Mouse (Mus musculus): Measurements from ENCODE around the gene Rnf111.

Gene Rnf111

DNA sequence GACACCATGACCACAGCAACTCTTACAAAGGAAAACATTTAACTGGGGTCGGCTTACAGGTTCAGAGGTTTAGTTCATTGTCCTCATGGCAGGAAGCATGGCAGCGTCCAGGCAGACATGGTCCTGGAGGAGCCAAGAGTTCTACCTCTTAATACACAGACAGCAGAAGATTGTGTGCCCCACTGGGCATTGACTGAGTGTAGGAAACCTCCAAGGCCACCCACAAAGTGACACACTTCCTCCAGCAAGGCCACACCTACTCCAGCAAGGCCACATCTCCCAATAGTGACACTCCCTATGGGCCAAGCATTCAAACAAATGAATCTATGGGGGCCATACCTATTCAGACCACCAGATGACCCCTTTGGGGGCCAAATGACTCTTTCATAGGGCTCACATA lies 107.4 kb downstream of the Rnf111 start:
- no peak for DNase-seq (ENCODE audit: low spot score in 2 of 2)

- peak in 1 of 2 experiments; percentile 33 for DNase-seq (ENCODE audit: low spot score in 2 of 2)
Measured at GRCm38 (mm10) chr9:70395617-70396016, 107.9 kb downstream of the Rnf111 start.

DNA sequence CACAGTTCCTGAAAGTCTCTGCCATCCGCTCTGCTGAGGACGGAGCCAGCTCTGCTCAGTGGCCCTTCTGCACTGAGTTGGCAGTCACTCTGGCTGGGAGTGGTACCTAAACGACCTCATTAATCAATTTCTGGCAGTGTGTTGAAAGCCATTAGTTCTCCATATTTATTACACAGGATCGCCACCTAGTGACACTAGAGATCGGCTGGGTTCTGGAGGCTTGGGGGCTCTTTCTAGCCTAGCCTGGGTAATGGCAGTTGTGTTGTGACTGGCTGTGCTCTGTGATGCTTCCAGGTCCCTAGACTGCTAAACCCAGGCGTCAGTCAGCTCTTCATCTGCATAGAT lies 111.0 kb downstream of the Rnf111 start:
- peak; percentile 59 to 62 for DNase-seq (ENCODE audit: low spot score in 2 of 2)

- no peak for DNase-seq (ENCODE audit: low spot score in 2 of 2)
Measured at GRCm38 (mm10) chr9:70391660-70392562, 111.6 kb downstream of the Rnf111 start.

- DNase-seq (ENCODE audit: low spot score in 2 of 2), result no peak
Measured at GRCm38 (mm10) chr9:70391042-70391441, 112.5 kb downstream of the Rnf111 start.

- DNase-seq (ENCODE audit: low spot score in 2 of 2), result no peak
Measured at GRCm38 (mm10) chr9:70389548-70389947, 114.0 kb downstream of the Rnf111 start.

DNA sequence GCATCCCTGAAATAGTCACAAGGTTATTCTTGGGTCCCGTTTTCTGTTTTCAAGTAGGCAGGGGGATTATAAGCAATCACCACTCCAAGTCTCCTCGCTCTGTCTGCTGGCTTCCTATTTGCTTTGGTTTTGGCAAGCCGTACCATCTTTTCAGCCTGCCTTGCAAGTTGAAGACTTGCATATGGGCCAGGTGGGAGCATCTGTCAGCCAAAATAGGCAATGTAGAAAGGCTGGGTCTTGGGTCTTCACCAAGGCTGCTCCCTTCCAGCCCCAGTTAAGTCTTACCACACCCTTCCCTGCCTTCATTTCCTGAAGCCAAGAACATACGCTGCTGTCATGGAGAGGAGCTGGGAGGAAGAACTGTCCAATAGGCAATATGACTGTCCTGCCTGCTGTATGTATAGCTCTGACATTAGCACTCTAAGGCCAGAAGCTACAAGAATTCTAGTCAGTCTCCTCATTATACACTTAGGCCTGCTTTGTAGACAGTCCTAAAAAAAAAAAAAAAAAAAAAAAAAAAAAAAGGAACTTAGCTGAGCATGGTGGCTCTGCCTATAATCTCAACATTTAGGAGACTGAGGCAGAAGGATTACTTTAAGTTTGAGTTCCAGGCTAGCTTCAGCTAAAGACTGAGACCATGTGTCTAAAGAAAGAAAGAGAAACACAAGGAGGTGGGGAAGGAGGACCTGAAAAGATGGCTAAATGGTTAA lies 116.0 kb downstream of the Rnf111 start:
- DNase-seq (ENCODE audit: low spot score in 2 of 2), result no peak

GRCm38 (mm10) chr9:70384958-70385728 lies 118.4 kb downstream of the Rnf111 start:
- DNase-seq (ENCODE audit: low spot score in 2 of 2), result no peak

GRCm38 (mm10) chr9:70384494-70384893 lies 119.0 kb downstream of the Rnf111 start:
- no peak for DNase-seq (ENCODE audit: low spot score in 2 of 2)

- DNase-seq (ENCODE audit: low spot score in 2 of 2), result no peak
Measured at GRCm38 (mm10) chr9:70383750-70384149, 119.8 kb downstream of the Rnf111 start.

DNA sequence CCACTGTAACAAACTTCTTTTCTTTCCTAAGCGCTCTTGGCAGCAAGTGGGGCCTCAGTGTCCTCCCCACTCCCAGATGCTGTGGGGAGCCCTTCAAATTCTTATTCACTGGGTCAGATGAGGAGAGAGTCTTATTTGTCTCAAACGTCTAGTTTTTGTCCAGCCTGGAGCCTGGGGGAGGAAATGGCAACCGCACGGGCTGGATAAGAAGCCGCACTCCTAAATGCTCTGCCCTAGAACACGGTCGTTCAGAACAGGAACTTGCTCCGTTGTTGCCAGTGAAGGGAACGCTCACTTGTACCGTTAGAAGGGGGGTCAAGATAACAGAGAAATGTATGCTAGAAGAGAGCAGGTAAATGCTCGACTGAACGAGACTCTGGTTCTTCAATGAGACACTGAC lies 121.4 kb downstream of the Rnf111 start:
- DNase-seq (ENCODE audit: low spot score in 2 of 2), result no peak

DNA sequence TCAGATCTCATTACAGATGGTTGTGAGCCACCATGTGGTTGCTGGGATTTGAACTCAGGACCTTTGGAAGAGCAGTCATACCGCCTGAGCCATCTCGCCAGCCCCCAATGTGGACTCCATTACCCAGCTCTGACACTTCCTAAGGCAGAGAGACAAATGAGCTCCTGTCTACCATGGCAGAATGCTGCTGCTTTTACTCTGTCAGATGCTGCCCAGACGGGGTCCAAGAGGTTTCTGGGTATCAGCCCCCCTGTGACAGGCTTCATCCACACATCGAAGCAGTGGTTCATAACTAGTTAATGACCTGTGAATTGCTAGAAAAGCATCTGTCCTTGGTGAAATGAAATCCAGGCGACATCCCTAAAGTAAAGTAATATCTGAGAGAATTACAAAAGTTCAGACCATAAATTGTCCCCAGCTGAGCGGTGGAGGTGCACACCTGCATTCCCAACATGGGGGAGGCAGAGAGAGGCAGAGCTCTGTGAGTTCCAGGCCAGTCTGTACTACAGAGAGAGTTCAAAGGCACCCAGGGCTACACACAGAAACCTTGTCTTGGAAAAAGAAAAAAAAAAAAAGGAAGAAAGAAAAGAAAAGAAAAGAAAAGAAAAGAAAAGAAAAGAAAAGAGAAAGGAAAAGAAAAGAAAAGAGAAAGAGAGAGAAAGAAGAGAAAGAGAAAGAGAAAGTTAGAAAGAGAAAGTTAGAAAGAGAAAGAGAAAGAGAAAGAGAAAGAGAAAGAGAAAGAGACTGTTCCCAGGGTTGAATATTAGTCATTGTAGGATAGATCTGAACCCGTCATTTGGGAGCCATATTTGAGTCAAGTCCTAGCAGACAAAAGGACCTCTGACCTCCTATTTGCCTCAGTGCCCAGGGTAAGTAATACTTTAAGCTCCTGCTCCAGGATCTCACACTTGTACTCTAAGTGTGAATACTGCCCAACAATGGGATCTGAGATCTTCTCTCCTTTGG lies 123.7 kb downstream of the Rnf111 start:
- no peak for DNase-seq (ENCODE audit: low spot score in 2 of 2)

Data from right cerebral cortex, adult 2 months (tissue).